Mouse (Mus musculus) bone marrow macrophage, adult 2 months (primary cell): ENCODE measurements around the gene Card19.

Experiments
- CTCF ChIP-seq: IDR thresholded peaks from 2 replicates; pipeline ENCODE4 v1.5.1; 2012; ENCODE audit warnings: low read depth, mild to moderate bottlenecking, low read length, moderate library complexity
- POLR2A ChIP-seq: IDR thresholded peaks from 2 replicates; pipeline ENCODE4 v1.6.1; 2012; ENCODE audit warnings: mild to moderate bottlenecking, low read depth, low read length, borderline replicate concordance

DNA sequence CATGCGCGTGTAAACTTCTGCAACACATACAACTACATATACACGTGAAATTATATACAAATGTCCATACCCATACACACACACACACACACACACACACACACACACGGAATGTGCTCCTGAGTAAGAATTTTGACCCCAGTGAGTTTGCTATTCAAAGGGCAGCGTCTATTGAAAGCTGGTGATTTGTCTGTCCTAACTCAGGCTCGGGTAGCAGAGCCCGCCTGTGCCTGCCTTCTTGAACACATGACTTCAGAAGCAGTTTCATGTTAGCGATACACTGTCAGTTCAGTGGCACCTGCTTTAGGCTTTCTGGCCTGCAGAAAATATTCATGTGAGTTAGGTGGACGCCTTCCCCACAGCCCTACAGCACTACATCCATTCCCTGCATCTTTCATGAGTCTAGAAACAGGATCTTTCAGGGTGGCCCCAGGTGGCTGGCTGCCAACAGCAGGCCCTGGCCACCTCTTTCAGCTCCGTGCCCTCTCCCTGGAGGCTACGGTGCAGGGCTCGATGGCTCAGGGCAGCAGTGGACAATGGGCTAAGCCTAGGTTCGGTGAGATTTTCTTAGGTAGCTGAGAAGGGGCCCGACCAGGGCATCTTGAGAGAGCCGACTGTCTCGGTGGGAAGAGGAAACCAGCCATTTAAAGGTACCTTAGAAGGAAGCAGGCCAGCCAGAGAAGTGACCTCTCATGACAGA is 23.5 kb downstream of the Card19 start:
- TF ChIP-seq CTCF = no peak
- TF ChIP-seq POLR2A = no peak
